In the genomic region with DNA sequence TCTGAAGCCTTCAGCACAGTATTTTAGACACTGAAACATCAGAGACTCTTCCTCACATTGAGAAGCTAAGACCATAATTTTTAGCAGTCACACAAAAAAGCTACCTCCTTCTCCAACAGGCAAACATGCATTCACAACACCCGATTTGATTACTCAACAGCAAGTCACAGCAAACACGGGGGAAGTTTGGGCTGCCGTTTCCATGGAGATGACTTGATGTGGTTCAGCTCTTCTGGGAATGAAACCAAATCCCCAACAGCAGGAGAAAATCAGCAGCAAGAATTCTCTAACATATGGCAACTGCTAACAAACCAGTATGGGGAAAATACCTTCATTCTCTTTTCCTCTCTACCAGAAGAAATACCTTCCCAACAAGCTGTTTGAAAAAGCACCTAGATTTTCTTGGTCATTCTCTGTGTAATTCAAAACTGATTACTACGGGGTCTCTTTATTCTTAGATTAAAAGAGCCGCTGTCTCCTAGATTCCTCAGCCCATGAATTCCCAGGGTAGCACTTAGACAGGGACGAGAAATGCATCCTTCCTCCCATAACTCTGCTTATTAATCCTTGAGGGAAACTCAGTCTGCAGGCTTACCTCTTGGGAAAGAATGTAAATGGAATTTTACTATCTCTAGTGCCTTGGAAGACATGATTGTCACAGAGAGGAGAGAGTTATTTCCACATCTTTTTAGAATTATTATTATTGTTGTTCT, we compare ENCODE assay signal across 8 mouse cellular contexts.
DNase-seq lines count a peak whose midpoint lies in the region.

No protein-coding gene starts in this region.

- DNase-seq in adipocyte (ENCODE audit: low spot score): peak; percentile 77
- peak; percentile 75 to 85 for DNase-seq in cerebellum, postnatal 14 days
- peak; percentile 43 to 73 for DNase-seq in frontal cortex, postnatal 10 days (ENCODE audit: low spot score in 2 of 2)
- peak; percentile 77 to 92 for DNase-seq in layer of hippocampus, adult 18-20 months (ENCODE audit: low spot score in 2 of 2)
- peak; percentile 67 for DNase-seq in lung, postnatal 10 days
- peak; percentile 83 to 84 for DNase-seq in right cerebral cortex, adult 2 months (ENCODE audit: low spot score in 2 of 2)
- DNase-seq in thymus, adult 18-20 months: no peak
- DNase-seq in urinary bladder, adult 18-20 months (ENCODE audit: low spot score in 2 of 2): no peak

Comparison
In these comparisons a context has a peak if more than half of its experiments do, and no peak if none do; other contexts are left out.
1. DNase-seq: peak in adipocyte (single experiment), cerebellum, postnatal 14 days (2 of 2), frontal cortex, postnatal 10 days (2 of 2), layer of hippocampus, adult 18-20 months (2 of 2), lung, postnatal 10 days (single experiment) and right cerebral cortex, adult 2 months (2 of 2); none in thymus, adult 18-20 months (0 of 2) and urinary bladder, adult 18-20 months (0 of 2).